Mouse (Mus musculus): Measurements from ENCODE around the gene Wdr90.

GRCm38 (mm10) chr17:25842509-25842908 is 18.8 kb downstream of the Wdr90 start:
- TF ChIP-seq POLR2A (IDR thresholded peaks at IDR 0.05; ENCODE audit: low read depth, low read length) (no peak), CTCF (IDR thresholded peaks at IDR 0.05; ENCODE audit: extremely low read depth, insufficient read depth, insufficient read length, insufficient replicate concordance) (no peak)
